Mouse (Mus musculus): ENCODE measurements around the gene Cenpi. TPM values are rescaled to one million over a fixed set of nuclear protein-coding genes. Genes with fewer than 3 reads are reported as not detected.

The Cenpi gene
- polyA plus RNA-seq (2014; fragmentation: Nextera tagmentation; extraction: Ambion mirVana): 42.2 and 43.1 TPM in 2 replicates

- peak within 1 kb of the TSS; percentile 36 for H3K4me3 ChIP-seq (ENCODE audit: low read length)
- no peaks in the 10 kb centered on the region for H3K27me3 ChIP-seq (ENCODE audit: control insufficient read depth, insufficient read depth, low read length)
- 24% methylated on average over 36 of the region's 36 CpGs for WGBS
- peak; percentile 98 for ATAC-seq (ENCODE audit: low FRiP score, low TSS enrichment)
- H3K36me3 ChIP-seq (ENCODE audit: control insufficient read depth, insufficient read depth, low read length): no peaks in the 10 kb centered on the region
- no peaks in the 10 kb centered on the region for H3K9me3 ChIP-seq (ENCODE audit: control insufficient read depth, low read length)
- H3K9ac ChIP-seq (ENCODE audit: low read depth, low read length): peak within 1 kb of the TSS; percentile 52
- H3K27ac ChIP-seq (ENCODE audit: low read depth, low read length): no peak within 1 kb of the TSS
- H3K4me2 ChIP-seq (replicated peaks; ENCODE audit: low read depth, low read length): peak within 1 kb of the TSS; percentile 38
- no peaks in the 10 kb centered on the region for H3K4me1 ChIP-seq (ENCODE audit: control insufficient read depth, insufficient read depth, low read length)
Measured at GRCm38 (mm10) chrX:134307534-134308274, at the start of gene Cenpi. Gene Cenpi, plus strand, starts transcription at chrX:134308084.

GRCm38 (mm10) chrX:134261191-134261590 is 46.7 kb upstream of the Cenpi start:
- Histone ChIP-seq H3K4me1 (ENCODE audit: control insufficient read depth, insufficient read depth, low read length) (no peaks in the 10 kb centered on the region), H3K27ac (ENCODE audit: low read depth, low read length) (no peak overlapping the region), H3K36me3 (ENCODE audit: control insufficient read depth, insufficient read depth, low read length) (no peaks in the 10 kb centered on the region; the same call in 1 of the 2 replicates), H3K9me3 (ENCODE audit: control insufficient read depth, low read length) (no peaks in the 10 kb centered on the region), H3K27me3 (ENCODE audit: control insufficient read depth, insufficient read depth, low read length) (no peaks in the 10 kb centered on the region), H3K4me3 (ENCODE audit: low read length) (no peak overlapping the region), H3K4me2 (replicated peaks; ENCODE audit: low read depth, low read length) (no peak overlapping the region), H3K9ac (ENCODE audit: low read depth, low read length) (no peak overlapping the region)
- 61% methylated on average over 5 of the region's 5 CpGs for WGBS
- ATAC-seq (ENCODE audit: low FRiP score, low TSS enrichment): no peak

GRCm38 (mm10) chrX:134262129-134262528 is 45.8 kb upstream of the Cenpi start:
- WGBS: 77% methylated on average over 11 of the region's 11 CpGs
- Histone ChIP-seq H3K27ac (ENCODE audit: low read depth, low read length) (no peak overlapping the region), H3K4me2 (replicated peaks; ENCODE audit: low read depth, low read length) (no peak overlapping the region), H3K36me3 (ENCODE audit: control insufficient read depth, insufficient read depth, low read length) (no peaks in the 10 kb centered on the region; the same call in 1 of the 2 replicates), H3K4me1 (ENCODE audit: control insufficient read depth, insufficient read depth, low read length) (no peaks in the 10 kb centered on the region), H3K9me3 (ENCODE audit: control insufficient read depth, low read length) (no peaks in the 10 kb centered on the region), H3K9ac (ENCODE audit: low read depth, low read length) (no peak overlapping the region), H3K4me3 (ENCODE audit: low read length) (no peak overlapping the region), H3K27me3 (ENCODE audit: control insufficient read depth, insufficient read depth, low read length) (no peaks in the 10 kb centered on the region)
- ATAC-seq (ENCODE audit: low FRiP score, low TSS enrichment): no peak

- H3K4me3 ChIP-seq (ENCODE audit: low read length): no peak overlapping the region; the same call in 1 of the 2 replicates
- H3K4me2 ChIP-seq (replicated peaks; ENCODE audit: low read depth, low read length): peak overlapping the region; percentile 36; the same call in 1 of the 2 replicates
- no peaks in the 10 kb centered on the region for H3K27me3 ChIP-seq (ENCODE audit: control insufficient read depth, insufficient read depth, low read length)
- no peaks in the 10 kb centered on the region for H3K36me3 ChIP-seq (ENCODE audit: control insufficient read depth, insufficient read depth, low read length)
- no peak overlapping the region for H3K9ac ChIP-seq (ENCODE audit: low read depth, low read length)
- no peaks in the 10 kb centered on the region for H3K4me1 ChIP-seq (ENCODE audit: control insufficient read depth, insufficient read depth, low read length)
- ATAC-seq (ENCODE audit: low FRiP score, low TSS enrichment): no peak
- H3K9me3 ChIP-seq (ENCODE audit: control insufficient read depth, low read length): no peaks in the 10 kb centered on the region
- 34% methylated on average over 6 of the region's 6 CpGs for WGBS
- no peak overlapping the region for H3K27ac ChIP-seq (ENCODE audit: low read depth, low read length)
Measured at GRCm38 (mm10) chrX:134275715-134276114, 32.2 kb upstream of the Cenpi start.

- peak within 1 kb of the TSS; percentile 32 for H3K4me3 ChIP-seq (ENCODE audit: low read length)
- WGBS: 34% methylated on average over 22 of the region's 26 CpGs
Measured at GRCm38 (mm10) chrX:134276275-134277160, 31.4 kb upstream of the Cenpi start, which contains the start of gene Trmt2b. Gene Trmt2b, minus strand, starts transcription at chrX:134276984.

GRCm38 (mm10) chrX:134280531-134280930 is 27.4 kb upstream of the Cenpi start:
- Histone ChIP-seq H3K27ac (ENCODE audit: low read depth, low read length) (no peak overlapping the region), H3K9me3 (ENCODE audit: control insufficient read depth, low read length) (no peaks in the 10 kb centered on the region), H3K4me2 (replicated peaks; ENCODE audit: low read depth, low read length) (no peak overlapping the region), H3K4me1 (ENCODE audit: control insufficient read depth, insufficient read depth, low read length) (no peaks in the 10 kb centered on the region), H3K4me3 (ENCODE audit: low read length) (no peak overlapping the region), H3K27me3 (ENCODE audit: control insufficient read depth, insufficient read depth, low read length) (no peaks in the 10 kb centered on the region), H3K9ac (ENCODE audit: low read depth, low read length) (no peak overlapping the region), H3K36me3 (ENCODE audit: control insufficient read depth, insufficient read depth, low read length) (no peaks in the 10 kb centered on the region)
- WGBS: 88% methylated on average over 3 of the region's 3 CpGs
- no peak for ATAC-seq (ENCODE audit: low FRiP score, low TSS enrichment)

More at GRCm38 (mm10) chrX:134276275-134277160, 31.4 kb upstream of the Cenpi start, which contains the start of gene Trmt2b:
- ATAC-seq (ENCODE audit: low FRiP score, low TSS enrichment): peak; percentile 92
- Histone ChIP-seq H3K27ac (ENCODE audit: low read depth, low read length) (peak within 1 kb of the TSS; percentile 62; the same call in 1 of the 2 replicates), H3K9me3 (ENCODE audit: control insufficient read depth, low read length) (no peaks in the 10 kb centered on the region), H3K4me2 (replicated peaks; ENCODE audit: low read depth, low read length) (peak within 1 kb of the TSS; percentile 36), H3K36me3 (ENCODE audit: control insufficient read depth, insufficient read depth, low read length) (no peaks in the 10 kb centered on the region), H3K4me1 (ENCODE audit: control insufficient read depth, insufficient read depth, low read length) (no peaks in the 10 kb centered on the region), H3K9ac (ENCODE audit: low read depth, low read length) (peak within 1 kb of the TSS; percentile 37), H3K27me3 (ENCODE audit: control insufficient read depth, insufficient read depth, low read length) (no peaks in the 10 kb centered on the region)

- Histone ChIP-seq H3K27me3 (ENCODE audit: control insufficient read depth, insufficient read depth, low read length) (no peaks in the 10 kb centered on the region), H3K27ac (ENCODE audit: low read depth, low read length) (no peak overlapping the region), H3K36me3 (ENCODE audit: control insufficient read depth, insufficient read depth, low read length) (no peaks in the 10 kb centered on the region), H3K9me3 (ENCODE audit: control insufficient read depth, low read length) (no peaks in the 10 kb centered on the region), H3K9ac (ENCODE audit: low read depth, low read length) (no peak overlapping the region), H3K4me3 (ENCODE audit: low read length) (no peak overlapping the region), H3K4me2 (replicated peaks; ENCODE audit: low read depth, low read length) (no peak overlapping the region), H3K4me1 (ENCODE audit: control insufficient read depth, insufficient read depth, low read length) (no peaks in the 10 kb centered on the region)
- 93% methylated on average over 2 of the region's 2 CpGs for WGBS
- no peak for ATAC-seq (ENCODE audit: low FRiP score, low TSS enrichment)
Measured at GRCm38 (mm10) chrX:134285102-134285501, 22.8 kb upstream of the Cenpi start.

- ATAC-seq (ENCODE audit: low FRiP score, low TSS enrichment): no peak
- H3K4me3 ChIP-seq (ENCODE audit: low read length): no peak overlapping the region
Measured at GRCm38 (mm10) chrX:134285791-134286190, 22.1 kb upstream of the Cenpi start.

More at GRCm38 (mm10) chrX:134285791-134286190, 22.1 kb upstream of the Cenpi start:
- Histone ChIP-seq H3K27ac (ENCODE audit: low read depth, low read length) (no peak overlapping the region), H3K4me2 (replicated peaks; ENCODE audit: low read depth, low read length) (no peak overlapping the region), H3K36me3 (ENCODE audit: control insufficient read depth, insufficient read depth, low read length) (no peaks in the 10 kb centered on the region), H3K9ac (ENCODE audit: low read depth, low read length) (no peak overlapping the region), H3K4me1 (ENCODE audit: control insufficient read depth, insufficient read depth, low read length) (no peaks in the 10 kb centered on the region), H3K9me3 (ENCODE audit: control insufficient read depth, low read length) (no peaks in the 10 kb centered on the region), H3K27me3 (ENCODE audit: control insufficient read depth, insufficient read depth, low read length) (no peaks in the 10 kb centered on the region)
- 74% methylated on average over 4 of the region's 4 CpGs for WGBS

All from kidney, embryonic 14.5 days (tissue).